Mouse (Mus musculus) midbrain, postnatal 0 days (tissue): ENCODE measurements around the gene Scarf2. TPM values are rescaled to one million over a fixed set of nuclear protein-coding genes. Genes with fewer than 3 reads are reported as not detected.

Experiments used
- ATAC-seq: fragments of 200-750 bp; cut with Nextera tagmentation; 2 replicates; pipeline ENCODE4 v1.8.0; 2017; ENCODE audit warnings: moderate number of reproducible peaks, mild to moderate bottlenecking, moderate TSS enrichment, moderate library complexity; ENCODE audit not compliant: low FRiP score
- DNase-seq: peaks from one replicate; pipeline ENCODE4 v3.0.0-alpha.2; 2015; ENCODE audit warnings: low spot score
- H3K27ac ChIP-seq: fragments of 300-500 bp; sonication (generic); 2 replicates; pipeline ENCODE4 v1.5.1; 2014; ENCODE audit warnings: low read depth, mild to moderate bottlenecking, low read length, mixed read lengths
- H3K27me3 ChIP-seq: fragments of 300-500 bp; sonication (generic); 2 replicates; pipeline ENCODE4 v1.6.1; 2014; ENCODE audit warnings: low read length, control low read depth, mixed read lengths; ENCODE audit not compliant: insufficient read depth
- H3K36me3 ChIP-seq: fragments of 300-500 bp; sonication (generic); 2 replicates; pipeline ENCODE4 v1.6.1; 2014; ENCODE audit warnings: low read length, control low read depth, mixed read lengths; ENCODE audit not compliant: insufficient read depth
- H3K4me1 ChIP-seq: fragments of 300-500 bp; sonication (generic); 2 replicates; pipeline ENCODE4 v1.6.1; 2014; ENCODE audit warnings: mild to moderate bottlenecking, control low read depth, antibody characterized with exemption, low read length, mixed read lengths; ENCODE audit not compliant: insufficient read depth
- H3K4me2 ChIP-seq: fragments of 300-500 bp; sonication (generic); 2 replicates; pipeline ENCODE4 v1.6.1; 2014; ENCODE audit warnings: low read depth, mild to moderate bottlenecking, low read length, mixed read lengths; ENCODE audit not compliant: poor library complexity, severe bottlenecking
- H3K4me3 ChIP-seq: fragments of 300-500 bp; sonication (generic); 2 replicates; pipeline ENCODE4 v1.5.1; 2014; ENCODE audit warnings: low read depth, mild to moderate bottlenecking, low read length, moderate library complexity
- H3K9ac ChIP-seq: fragments of 300-500 bp; sonication (generic); replicated peaks from 2 replicates; pipeline ENCODE4 v1.6.1; 2014; ENCODE audit warnings: mild to moderate bottlenecking, low read length, moderate library complexity, mixed read lengths; ENCODE audit not compliant: poor library complexity, severe bottlenecking
- H3K9me3 ChIP-seq: fragments of 300-500 bp; sonication (generic); 2 replicates; pipeline ENCODE4 v1.6.1; 2016; ENCODE audit warnings: low read length, control low read depth
- CTCF ChIP-seq: IDR thresholded peaks from 2 replicates; pipeline ENCODE4 v1.5.1; 2016; ENCODE audit warnings: antibody characterized with exemption, mild to moderate bottlenecking
- WGBS: fragments of 180-500 bp; shearing (Covaris S2); extraction: QIAGEN DNeasy Blood & Tissue Kit; methylation state at CpG from one replicate; pipeline ENCODE4 v1.1.7; 2014; 5-methylcytosine and 5-hydroxymethylcytosine counted together
- polyA plus RNA-seq: library from polyadenylated mRNA; unstranded; fragments of >200 nt; fragmentation: Nextera tagmentation; extraction: Ambion mirVana; gene quantifications from 2 replicates; pipeline ENCODE4 v1.2.1, GENCODE M21; 2015
- total RNA-seq: library from RNA; depleted of rRNA; stranded (reverse); fragments of >200 nt; gene quantifications from 2 replicates; pipeline ENCODE4 v1.2.3, GENCODE M21; 2014

The Scarf2 gene
- total and polyA plus RNA-seq, 2 experiments from 2014 or later = 2.1 to 8.5 TPM

DNA sequence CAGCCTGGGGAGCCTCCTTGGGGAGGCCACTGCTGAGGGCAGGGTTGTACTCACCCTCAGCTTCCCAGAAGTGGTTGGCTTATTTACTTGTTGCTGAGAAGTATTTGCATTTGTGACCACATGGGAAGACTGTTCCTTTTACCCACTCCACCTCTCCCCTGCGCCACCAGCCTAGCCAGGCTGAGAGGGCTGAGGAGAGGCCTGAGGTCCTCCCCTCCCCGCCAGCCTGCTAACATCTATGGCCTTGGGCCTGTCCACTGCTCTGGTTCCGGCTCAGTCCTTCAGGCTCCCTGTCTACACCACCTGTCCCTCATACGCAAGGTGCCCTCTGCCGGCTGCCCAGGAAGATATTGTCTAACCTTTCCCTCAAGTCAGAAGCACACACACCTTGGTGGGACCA, 1.4 kb upstream of the Scarf2 start:
- Histone ChIP-seq H3K9me3 (no peaks in the 10 kb centered on the region), H3K4me3 (no peak overlapping the region), H3K4me1 (peaks cover 3% of the 10 kb centered on the region; the same call in 1 of the 2 replicates), H3K27me3 (peaks cover 42% of the 10 kb centered on the region), H3K36me3 (peaks cover 4% of the 10 kb centered on the region; the same call in 1 of the 2 replicates), H3K27ac (no peak overlapping the region), H3K4me2 (no peak overlapping the region), H3K9ac (no peak overlapping the region)
- no peak for DNase-seq
- TF ChIP-seq CTCF = no peak; the same call in 1 of the 2 replicates
- no peak for ATAC-seq
- 64% methylated on average over 5 of the region's 5 CpGs for WGBS

DNA sequence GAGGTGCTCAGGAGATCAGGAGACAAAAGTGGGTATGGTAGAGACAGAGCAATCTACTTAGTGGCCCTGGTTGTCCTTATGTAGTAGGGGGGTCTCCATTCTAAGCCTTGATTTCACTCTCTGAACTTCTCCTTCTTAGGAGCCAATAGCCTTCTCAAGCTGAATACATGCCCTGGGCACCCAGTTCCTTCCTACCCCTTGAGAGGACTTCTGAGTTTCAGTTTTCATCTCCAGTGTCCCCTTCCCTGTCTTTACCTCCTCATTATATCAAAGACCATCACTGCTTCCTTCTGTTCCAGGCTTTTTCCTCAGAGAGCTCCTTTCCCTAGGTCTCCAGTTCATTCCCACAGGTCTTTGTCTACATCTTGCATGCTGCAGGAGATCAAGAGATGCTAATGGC, 563 bp upstream of the Scarf2 start:
- DNase-seq = no peak
- Histone ChIP-seq H3K4me1 (peaks cover 3% of the 10 kb centered on the region; the same call in 1 of the 2 replicates), H3K27ac (no peak overlapping the region), H3K36me3 (peaks cover 4% of the 10 kb centered on the region; the same call in 1 of the 2 replicates), H3K4me2 (peak overlapping the region; percentile 97), H3K9ac (no peak overlapping the region), H3K4me3 (peak overlapping the region; percentile 50; the same call in 1 of the 2 replicates), H3K9me3 (no peaks in the 10 kb centered on the region), H3K27me3 (peaks cover 51% of the 10 kb centered on the region)
- ATAC-seq = no peak
- TF ChIP-seq CTCF = no peak

- H3K36me3 ChIP-seq = peaks cover 3% of the 10 kb centered on the region; the same call in 1 of the 2 replicates
- WGBS = 2% methylated on average over 29 of the region's 29 CpGs
- H3K27me3 ChIP-seq = peaks cover 64% of the 10 kb centered on the region
- ATAC-seq (no peak), DNase-seq (no peak)
- H3K4me2 ChIP-seq = peak overlapping the region; percentile 97
- no peak for TF ChIP-seq CTCF
- H3K9ac ChIP-seq = 0 out of 2 replicates have a peak overlapping the region, but pooled peaks have one; percentile 52
- no peaks in the 10 kb centered on the region for H3K9me3 ChIP-seq
- no peak overlapping the region for H3K27ac ChIP-seq
- peak overlapping the region; percentile 50; the same call in 1 of the 2 replicates for H3K4me3 ChIP-seq
- H3K4me1 ChIP-seq = peaks cover 9% of the 10 kb centered on the region
Measured at GRCm38 (mm10) chr16:17797812-17798311, 780 bp downstream of the Scarf2 start.

- WGBS = 9% methylated on average over 25 of the region's 45 CpGs
- Histone ChIP-seq H3K27me3 (peaks cover 71% of the 10 kb centered on the region), H3K36me3 (no peaks in the 10 kb centered on the region), H3K27ac (no peak overlapping the region), H3K4me2 (peak overlapping the region; percentile 97), H3K4me1 (peaks cover 15% of the 10 kb centered on the region), H3K9ac (no peak overlapping the region), H3K4me3 (peak overlapping the region; percentile 22; the same call in 1 of the 2 replicates), H3K9me3 (no peaks in the 10 kb centered on the region)
- DNase-seq = no peak
- ATAC-seq = no peak
- no peak for TF ChIP-seq CTCF
Measured at GRCm38 (mm10) chr16:17798321-17799180, 1.5 kb downstream of the Scarf2 start.

GRCm38 (mm10) chr16:17799584-17799983, 2.5 kb downstream of the Scarf2 start:
- no peak for TF ChIP-seq CTCF
- ATAC-seq = no peak

More at GRCm38 (mm10) chr16:17799584-17799983, 2.5 kb downstream of the Scarf2 start:
- Histone ChIP-seq H3K4me2 (no peak overlapping the region), H3K9ac (no peak overlapping the region), H3K4me1 (peaks cover 22% of the 10 kb centered on the region), H3K27me3 (peaks cover 81% of the 10 kb centered on the region), H3K9me3 (no peaks in the 10 kb centered on the region), H3K36me3 (no peaks in the 10 kb centered on the region), H3K4me3 (no peak overlapping the region), H3K27ac (no peak overlapping the region)
- DNase-seq = no peak
